Mouse (Mus musculus): ENCODE measurements around the gene Cpne6. TPM values are rescaled to one million over a fixed set of nuclear protein-coding genes. Genes with fewer than 3 reads are reported as not detected.
A peak's percentile ranks its signal among the peaks of the same experiment; 100 is the strongest.

The Cpne6 gene
- polyA plus RNA-seq, 1 experiment from 2014 or later, result 20.0 TPM

GRCm38 (mm10) chr14:55557587-55557986, 47.3 kb downstream of the Cpne6 start:
- Histone ChIP-seq H3K9me3 (replicated peaks) (no peaks in the 10 kb centered on the region), H3K4me2 (no peak overlapping the region), H3K4me1 (peaks cover 21% of the 10 kb centered on the region), H3K27ac (replicated peaks) (no peak overlapping the region), H3K36me3 (no peaks in the 10 kb centered on the region), H3K4me3 (replicated peaks) (no peak overlapping the region), H3K27me3 (replicated peaks) (no peaks in the 10 kb centered on the region), H3K9ac (replicated peaks) (no peak overlapping the region)
- 92% methylated on average over 3 of the region's 3 CpGs for WGBS
- ATAC-seq (ENCODE audit: low FRiP score), result no peak

GRCm38 (mm10) chr14:55558740-55559448, 48.6 kb downstream of the Cpne6 start:
- peaks cover 5% of the 10 kb centered on the region for H3K36me3 ChIP-seq
- no peaks in the 10 kb centered on the region for H3K27me3 ChIP-seq (replicated peaks)
- ATAC-seq (ENCODE audit: low FRiP score), result no peak
- H3K27ac ChIP-seq (replicated peaks), result no peak overlapping the region
- no peaks in the 10 kb centered on the region for H3K9me3 ChIP-seq (replicated peaks)
- H3K4me3 ChIP-seq (replicated peaks), result peak overlapping the region; percentile 63
- H3K4me2 ChIP-seq, result peak overlapping the region; percentile 86
- peaks cover 25% of the 10 kb centered on the region for H3K4me1 ChIP-seq
- peak overlapping the region; percentile 70 for H3K9ac ChIP-seq (replicated peaks)
- 62% methylated on average over 6 of the region's 6 CpGs for WGBS

- H3K27me3 ChIP-seq (replicated peaks), result no peaks in the 10 kb centered on the region
- WGBS, result under 1% methylated on average over 27 of the region's 27 CpGs
- peaks cover 25% of the 10 kb centered on the region for H3K4me1 ChIP-seq
- peak within 1 kb of the TSS; percentile 63 for H3K4me3 ChIP-seq (replicated peaks)
- ATAC-seq (ENCODE audit: low FRiP score), result peak; percentile 82
- H3K36me3 ChIP-seq, result peaks cover 14% of the 10 kb centered on the region
- H3K9me3 ChIP-seq (replicated peaks), result no peaks in the 10 kb centered on the region
- H3K4me2 ChIP-seq, result peak within 1 kb of the TSS; percentile 86
- H3K9ac ChIP-seq (replicated peaks), result peak within 1 kb of the TSS; percentile 70
- peak within 1 kb of the TSS; percentile 99 for H3K27ac ChIP-seq (replicated peaks)
Measured at GRCm38 (mm10) chr14:55559799-55560201, 49.6 kb downstream of the Cpne6 start, which contains the start of gene Dcaf11. Gene Dcaf11, plus strand, starts transcription at chr14:55560006.

GRCm38 (mm10) chr14:55560202-55561073, 50.2 kb downstream of the Cpne6 start, which contains the start of gene A730061H03Rik:
Gene A730061H03Rik, minus strand, starts transcription at chr14:55560406.
- Histone ChIP-seq H3K4me3 (replicated peaks) (peak within 1 kb of the TSS; percentile 63), H3K27me3 (replicated peaks) (no peaks in the 10 kb centered on the region), H3K36me3 (peaks cover 20% of the 10 kb centered on the region), H3K27ac (replicated peaks) (peak within 1 kb of the TSS; percentile 99), H3K9ac (replicated peaks) (peak within 1 kb of the TSS; percentile 70), H3K9me3 (replicated peaks) (no peaks in the 10 kb centered on the region), H3K4me1 (peaks cover 25% of the 10 kb centered on the region), H3K4me2 (peak within 1 kb of the TSS; percentile 86)
- ATAC-seq (ENCODE audit: low FRiP score), result peak; percentile 97
- WGBS, result under 1% methylated on average over 51 of the region's 51 CpGs

- Histone ChIP-seq H3K9me3 (replicated peaks) (no peaks in the 10 kb centered on the region), H3K9ac (replicated peaks) (no peak overlapping the region), H3K4me1 (peaks cover 25% of the 10 kb centered on the region), H3K36me3 (peaks cover 34% of the 10 kb centered on the region), H3K27me3 (replicated peaks) (no peaks in the 10 kb centered on the region), H3K27ac (replicated peaks) (no peak overlapping the region), H3K4me3 (replicated peaks) (peak overlapping the region; percentile 63; the same call in 1 of the 2 replicates), H3K4me2 (peak overlapping the region; percentile 86)
- no peak for ATAC-seq (ENCODE audit: low FRiP score)
- 91% methylated on average over 10 of the region's 10 CpGs for WGBS
Measured at GRCm38 (mm10) chr14:55561860-55562259, 51.6 kb downstream of the Cpne6 start.

- H3K36me3 ChIP-seq, result peaks cover 48% of the 10 kb centered on the region
- H3K9ac ChIP-seq (replicated peaks), result no peak overlapping the region
- H3K4me3 ChIP-seq (replicated peaks), result no peak overlapping the region
- H3K27ac ChIP-seq (replicated peaks), result no peak overlapping the region
- ATAC-seq (ENCODE audit: low FRiP score), result no peak
- no peaks in the 10 kb centered on the region for H3K9me3 ChIP-seq (replicated peaks)
- no peak overlapping the region for H3K4me2 ChIP-seq
- 94% methylated on average over 11 of the region's 11 CpGs for WGBS
- peaks cover 25% of the 10 kb centered on the region for H3K4me1 ChIP-seq
- H3K27me3 ChIP-seq (replicated peaks), result no peaks in the 10 kb centered on the region
Measured at GRCm38 (mm10) chr14:55563249-55563648, 53.0 kb downstream of the Cpne6 start.

GRCm38 (mm10) chr14:55565748-55566147, 55.5 kb downstream of the Cpne6 start:
- WGBS, result 92% methylated on average over 3 of the region's 3 CpGs
- H3K27me3 ChIP-seq (replicated peaks), result no peaks in the 10 kb centered on the region
- no peaks in the 10 kb centered on the region for H3K9me3 ChIP-seq (replicated peaks)
- no peak overlapping the region for H3K9ac ChIP-seq (replicated peaks)
- H3K4me1 ChIP-seq, result peaks cover 22% of the 10 kb centered on the region
- peaks cover 72% of the 10 kb centered on the region for H3K36me3 ChIP-seq
- no peak overlapping the region for H3K4me2 ChIP-seq
- ATAC-seq (ENCODE audit: low FRiP score), result no peak
- no peak overlapping the region for H3K27ac ChIP-seq (replicated peaks)
- H3K4me3 ChIP-seq (replicated peaks), result no peak overlapping the region

Other genes starting within 250 kb of the Cpne6 start
- gene Dhrs4, start 31.7 kb upstream of the Cpne6 start, polyA plus RNA-seq (2015; fragmentation: Nextera tagmentation; extraction: Ambion mirVana), result 21.5 and 32.8 TPM in 2 replicates
- 21.6 and 25.1 TPM in 2 replicates for gene Carmil3, start 19.8 kb upstream of the Cpne6 start, polyA plus RNA-seq (2015; fragmentation: Nextera tagmentation; extraction: Ambion mirVana)
- 0.13 and 0.26 TPM in 2 replicates for gene Nrl, start 14.5 kb downstream of the Cpne6 start, polyA plus RNA-seq (2015; fragmentation: Nextera tagmentation; extraction: Ambion mirVana)
- 30.5 and 30.9 TPM in 2 replicates for gene Pck2, start 29.8 kb downstream of the Cpne6 start, polyA plus RNA-seq (2015; fragmentation: Nextera tagmentation; extraction: Ambion mirVana)
- gene Dcaf11, start 49.6 kb downstream of the Cpne6 start, polyA plus RNA-seq (2015; fragmentation: Nextera tagmentation; extraction: Ambion mirVana), result 98.9 and 102 TPM in 2 replicates
- 0.46 and 0.75 TPM in 2 replicates for gene A730061H03Rik, start 50.0 kb downstream of the Cpne6 start, polyA plus RNA-seq (2015; fragmentation: Nextera tagmentation; extraction: Ambion mirVana)
- gene Fitm1, start 65.2 kb downstream of the Cpne6 start, polyA plus RNA-seq (2015; fragmentation: Nextera tagmentation; extraction: Ambion mirVana), result 1.6 and 2.0 TPM in 2 replicates
- 214 and 228 TPM in 2 replicates for gene Psme1, start 67.7 kb downstream of the Cpne6 start, polyA plus RNA-seq (2015; fragmentation: Nextera tagmentation; extraction: Ambion mirVana)
- gene Emc9, start 74.9 kb downstream of the Cpne6 start, polyA plus RNA-seq (2015; fragmentation: Nextera tagmentation; extraction: Ambion mirVana), result 49.3 and 56.2 TPM in 2 replicates
- gene Psme2, start 80.7 kb downstream of the Cpne6 start, polyA plus RNA-seq (2015; fragmentation: Nextera tagmentation; extraction: Ambion mirVana), result 186 and 246 TPM in 2 replicates
- 20.4 and 22.0 TPM in 2 replicates for gene Rnf31, start 81.3 kb downstream of the Cpne6 start, polyA plus RNA-seq (2015; fragmentation: Nextera tagmentation; extraction: Ambion mirVana)
- 10.4 and 13.2 TPM in 2 replicates for gene Irf9, start 93.1 kb downstream of the Cpne6 start, polyA plus RNA-seq (2015; fragmentation: Nextera tagmentation; extraction: Ambion mirVana)
- gene Rec8, start 107.6 kb downstream of the Cpne6 start, polyA plus RNA-seq (2015; fragmentation: Nextera tagmentation; extraction: Ambion mirVana), result 15.1 and 16.6 TPM in 2 replicates
- gene Ipo4, start 125.5 kb downstream of the Cpne6 start, polyA plus RNA-seq (2015; fragmentation: Nextera tagmentation; extraction: Ambion mirVana), result 110 and 121 TPM in 2 replicates
- gene Gm49378, start 127.5 kb downstream of the Cpne6 start, polyA plus RNA-seq (2015; fragmentation: Nextera tagmentation; extraction: Ambion mirVana), result 0.77 and 1.7 TPM in 2 replicates
- 62.6 and 72.5 TPM in 2 replicates for gene Tm9sf1, start 133.4 kb downstream of the Cpne6 start, polyA plus RNA-seq (2015; fragmentation: Nextera tagmentation; extraction: Ambion mirVana)
- 0.31 and 0.32 TPM in 2 replicates for gene Tssk4, start 139.7 kb downstream of the Cpne6 start, polyA plus RNA-seq (2015; fragmentation: Nextera tagmentation; extraction: Ambion mirVana)
- 76.0 and 79.8 TPM in 2 replicates for gene Mdp1, start 150.1 kb downstream of the Cpne6 start, polyA plus RNA-seq (2015; fragmentation: Nextera tagmentation; extraction: Ambion mirVana)
- 50.2 and 50.8 TPM in 2 replicates for gene Gmpr2, start 161.5 kb downstream of the Cpne6 start, polyA plus RNA-seq (2015; fragmentation: Nextera tagmentation; extraction: Ambion mirVana)
- gene Nedd8, start 161.7 kb downstream of the Cpne6 start, polyA plus RNA-seq (2015; fragmentation: Nextera tagmentation; extraction: Ambion mirVana), result 590 and 594 TPM in 2 replicates
- 24.9 and 28.3 TPM in 2 replicates for gene Tinf2, start 171.4 kb downstream of the Cpne6 start, polyA plus RNA-seq (2015; fragmentation: Nextera tagmentation; extraction: Ambion mirVana)
- 0.31 and 0.96 TPM in 2 replicates for gene Tgm1, start 203.5 kb downstream of the Cpne6 start, polyA plus RNA-seq (2015; fragmentation: Nextera tagmentation; extraction: Ambion mirVana)
- 56.7 and 65.1 TPM in 2 replicates for gene Rabggta, start 211.8 kb downstream of the Cpne6 start, polyA plus RNA-seq (2015; fragmentation: Nextera tagmentation; extraction: Ambion mirVana)
- 79.7 and 84.6 TPM in 2 replicates for gene Dhrs1, start 235.2 kb downstream of the Cpne6 start, polyA plus RNA-seq (2015; fragmentation: Nextera tagmentation; extraction: Ambion mirVana)
- gene Nop9, start 235.2 kb downstream of the Cpne6 start, polyA plus RNA-seq (2015; fragmentation: Nextera tagmentation; extraction: Ambion mirVana), result 25.1 and 31.5 TPM in 2 replicates
- gene Cideb, start 248.0 kb downstream of the Cpne6 start, polyA plus RNA-seq (2015; fragmentation: Nextera tagmentation; extraction: Ambion mirVana), result 0.35 and 0.93 TPM in 2 replicates